Mouse (Mus musculus) ES-E14 (cell line): ENCODE data around the gene Ubap1.

Experiments used
- CHD2 ChIP-seq: IDR thresholded peaks from 2 replicates; pipeline ENCODE4 v1.6.1; 2014; ENCODE audit warnings: mild to moderate bottlenecking, low read depth, low read length, inconsistent platforms
- HCFC1 ChIP-seq: IDR thresholded peaks from 2 replicates; pipeline ENCODE4 v1.6.1; 2012; ENCODE audit warnings: low read length, inconsistent platforms, borderline replicate concordance; ENCODE audit not compliant: insufficient read depth
- MAFK ChIP-seq: IDR thresholded peaks from 2 replicates; pipeline ENCODE4 v1.6.1; 2014; ENCODE audit warnings: mild to moderate bottlenecking, low read depth, low read length, inconsistent platforms; ENCODE audit not compliant: insufficient read depth
- ZC3H11A ChIP-seq: IDR thresholded peaks from 2 replicates; pipeline ENCODE4 v1.6.1; 2012; ENCODE audit warnings: low read depth, mild to moderate bottlenecking, inconsistent platforms, low read length, borderline replicate concordance
- ZNF384 ChIP-seq: IDR thresholded peaks from 2 replicates; pipeline ENCODE4 v1.6.1; 2012; ENCODE audit warnings: low read depth, low read length, inconsistent platforms

DNA sequence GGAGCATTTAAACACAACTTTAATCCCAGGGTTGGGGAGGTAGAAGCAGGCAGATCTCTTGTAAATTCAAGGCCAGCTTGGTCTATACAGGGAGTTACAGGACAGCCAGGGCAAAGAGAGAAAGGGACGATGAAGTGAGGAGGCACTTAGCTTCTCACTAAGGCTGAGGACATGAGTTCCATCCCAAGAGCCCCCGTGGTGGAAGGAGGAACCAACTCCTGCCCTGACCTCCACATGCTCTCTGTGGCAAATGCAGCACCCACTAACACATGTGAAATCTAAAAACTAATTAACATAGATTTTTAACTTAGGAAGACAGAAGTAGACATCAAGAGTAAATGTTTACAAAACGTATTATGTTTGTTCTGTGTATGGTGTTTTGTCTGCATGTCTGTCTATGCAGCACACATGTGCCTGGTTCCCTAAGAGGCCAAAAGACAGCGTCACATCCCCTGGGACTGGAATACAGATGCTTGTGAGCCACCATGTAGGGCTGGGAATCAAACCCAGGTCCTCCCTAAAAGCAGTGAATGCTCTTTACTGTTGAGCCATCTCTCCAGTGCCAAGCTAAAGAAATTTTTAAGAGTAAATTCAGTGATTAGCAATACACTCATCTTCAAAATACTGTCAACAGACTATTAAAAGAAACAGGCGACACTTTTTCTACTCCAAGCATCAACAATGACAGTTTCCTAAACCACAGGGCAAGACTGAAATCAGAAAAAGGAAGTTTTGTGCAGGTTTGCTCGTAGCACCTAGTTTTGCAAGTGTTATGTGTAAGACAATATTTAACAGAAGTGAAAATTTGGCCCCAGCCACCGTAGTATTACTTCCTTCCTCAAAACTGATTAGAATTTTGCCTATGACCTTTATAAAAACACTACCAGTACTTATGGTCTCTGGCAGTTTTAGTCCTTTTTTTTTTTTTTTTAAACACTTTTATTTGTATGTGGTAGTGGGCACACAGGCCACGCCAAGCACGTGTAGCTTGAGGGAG, 37.9 kb upstream of the Ubap1 start:
- TF ChIP-seq ZC3H11A (no peak), ZNF384 (no peak), HCFC1 (no peak), CHD2 (no peak), MAFK (no peak)
